Mouse (Mus musculus) cerebellum, postnatal 10 days (tissue): ENCODE measurements around the gene 4933412E24Rik.

Experiments used
- DNase-seq, 2 experiments: peaks; one replicate each; pipeline ENCODE4 v3.0.0; 2021; ENCODE audit warnings: mixed read lengths in 2 of 2

4933412E24Rik gene

GRCm38 (mm10) chr15:60016513-60016912 lies at the start of gene 4933412E24Rik:
TSS of gene 4933412E24Rik (minus strand) at chr15:60016613.
- DNase-seq: no peak

GRCm38 (mm10) chr15:60030728-60031127 lies 14.3 kb upstream of the 4933412E24Rik start:
- DNase-seq: no peak

- DNase-seq: peak; percentile 8 to 34
These were observed 4.8 kb upstream of the 4933412E24Rik start for GRCm38 (mm10) chr15:60021256-60021655.

- DNase-seq: no peak
These were observed 6.2 kb downstream of the 4933412E24Rik start for GRCm38 (mm10) chr15:60010199-60010598.

GRCm38 (mm10) chr15:60009610-60010009 lies 6.8 kb downstream of the 4933412E24Rik start:
- no peak for DNase-seq

GRCm38 (mm10) chr15:59983777-59984176 lies 32.6 kb downstream of the 4933412E24Rik start:
- no peak for DNase-seq

- DNase-seq: no peak
These were observed 41.1 kb downstream of the 4933412E24Rik start for GRCm38 (mm10) chr15:59975310-59975709.

- DNase-seq: no peak
These were observed 41.8 kb downstream of the 4933412E24Rik start for GRCm38 (mm10) chr15:59974584-59974983.

GRCm38 (mm10) chr15:59973651-59974519 lies 42.5 kb downstream of the 4933412E24Rik start:
- no peak for DNase-seq
